Mouse (Mus musculus) neural tube, embryonic 12.5 days (tissue): Measurements from ENCODE around the gene Bicra. TPM values are rescaled to one million over a fixed set of nuclear protein-coding genes. Genes with fewer than 3 reads are reported as not detected.

Experiments used
- ATAC-seq: fragments of 200-750 bp; cut with Nextera tagmentation; 2 replicates; pipeline ENCODE4 v1.8.0; 2017; ENCODE audit warnings: low read depth, mild to moderate bottlenecking, moderate TSS enrichment, moderate library complexity; ENCODE audit not compliant: low FRiP score
- H3K27ac ChIP-seq: fragments of 300-500 bp; sonication (generic); 2 replicates; pipeline ENCODE4 v1.5.1; 2016
- H3K27me3 ChIP-seq: fragments of 300-500 bp; sonication (generic); replicated peaks from 2 replicates; pipeline ENCODE4 v1.6.1; 2016; ENCODE audit warnings: mild to moderate bottlenecking
- H3K36me3 ChIP-seq: fragments of 300-500 bp; sonication (generic); 2 replicates; pipeline ENCODE4 v1.6.1; 2016; ENCODE audit warnings: mild to moderate bottlenecking
- H3K4me1 ChIP-seq: fragments of 300-500 bp; sonication (generic); 2 replicates; pipeline ENCODE4 v1.6.1; 2016
- H3K4me2 ChIP-seq: fragments of 300-500 bp; sonication (generic); replicated peaks from 2 replicates; pipeline ENCODE4 v1.6.1; 2016; ENCODE audit warnings: mild to moderate bottlenecking
- H3K4me3 ChIP-seq: fragments of 300-500 bp; sonication (generic); 2 replicates; pipeline ENCODE4 v1.5.1; 2016
- H3K9ac ChIP-seq: fragments of 300-500 bp; sonication (generic); 2 replicates; pipeline ENCODE4 v1.6.1; 2016; ENCODE audit warnings: mild to moderate bottlenecking
- H3K9me3 ChIP-seq: fragments of 300-500 bp; sonication (generic); 2 replicates; pipeline ENCODE4 v1.6.1; 2016; ENCODE audit warnings: mild to moderate bottlenecking
- WGBS: fragments of 180-500 bp; shearing (Covaris S2); methylation state at CpG from one replicate; pipeline ENCODE4 v1.1.7; 2016; 5-methylcytosine and 5-hydroxymethylcytosine counted together
- polyA plus RNA-seq: library from polyadenylated mRNA; unstranded; fragments of >200 nt; fragmentation: Nextera tagmentation; extraction: Ambion mirVana; gene quantifications from 2 replicates; pipeline ENCODE4 v1.2.1, GENCODE M21; 2016

The Bicra gene
- polyA plus RNA-seq, 1 experiment from 2014 or later = 10.1 TPM

GRCm38 (mm10) chr7:15961239-15961638 is 86.5 kb downstream of the Bicra start:
- Histone ChIP-seq H3K27ac (no peak overlapping the region), H3K4me2 (no peak overlapping the region), H3K9ac (no peak overlapping the region), H3K27me3 (no peaks in the 10 kb centered on the region), H3K4me1 (peaks cover 12% of the 10 kb centered on the region), H3K4me3 (no peak overlapping the region), H3K36me3 (no peaks in the 10 kb centered on the region), H3K9me3 (no peaks in the 10 kb centered on the region)
- 65% methylated on average over 4 of the region's 4 CpGs for WGBS
- ATAC-seq = no peak

GRCm38 (mm10) chr7:15960691-15961090 is 87.0 kb downstream of the Bicra start:
- Histone ChIP-seq H3K4me2 (no peak overlapping the region), H3K9ac (no peak overlapping the region), H3K27ac (no peak overlapping the region), H3K36me3 (no peaks in the 10 kb centered on the region), H3K4me1 (peaks cover 12% of the 10 kb centered on the region), H3K27me3 (no peaks in the 10 kb centered on the region), H3K4me3 (no peak overlapping the region), H3K9me3 (no peaks in the 10 kb centered on the region)
- no peak for ATAC-seq
- 32% methylated on average over 4 of the region's 4 CpGs for WGBS

DNA sequence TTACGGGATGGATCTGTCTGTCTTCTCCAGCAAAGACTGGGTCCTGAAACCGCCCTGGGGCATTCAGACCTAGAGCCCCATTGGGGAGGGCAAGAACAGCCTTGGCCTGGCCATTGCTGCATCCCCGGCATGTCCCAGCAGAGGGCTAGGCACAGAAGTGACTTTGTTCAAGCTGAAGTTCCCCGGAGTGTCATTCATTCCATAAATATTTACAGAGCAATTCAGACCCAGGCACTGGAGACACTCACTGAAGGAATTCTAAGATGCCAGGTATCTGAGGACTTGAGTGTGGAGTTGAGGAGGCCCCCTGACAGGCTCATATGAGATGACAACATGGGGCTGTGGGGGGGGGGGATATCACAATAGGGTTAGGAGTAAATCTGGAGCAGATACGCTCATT is 91.6 kb downstream of the Bicra start:
- Histone ChIP-seq H3K9me3 (no peaks in the 10 kb centered on the region), H3K27me3 (no peaks in the 10 kb centered on the region), H3K36me3 (no peaks in the 10 kb centered on the region), H3K9ac (no peak overlapping the region), H3K4me3 (no peak overlapping the region), H3K27ac (no peak overlapping the region), H3K4me2 (no peak overlapping the region), H3K4me1 (peaks cover 4% of the 10 kb centered on the region; the same call in 1 of the 2 replicates)
- 75% methylated on average over 5 of the region's 5 CpGs for WGBS
- no peak for ATAC-seq

DNA sequence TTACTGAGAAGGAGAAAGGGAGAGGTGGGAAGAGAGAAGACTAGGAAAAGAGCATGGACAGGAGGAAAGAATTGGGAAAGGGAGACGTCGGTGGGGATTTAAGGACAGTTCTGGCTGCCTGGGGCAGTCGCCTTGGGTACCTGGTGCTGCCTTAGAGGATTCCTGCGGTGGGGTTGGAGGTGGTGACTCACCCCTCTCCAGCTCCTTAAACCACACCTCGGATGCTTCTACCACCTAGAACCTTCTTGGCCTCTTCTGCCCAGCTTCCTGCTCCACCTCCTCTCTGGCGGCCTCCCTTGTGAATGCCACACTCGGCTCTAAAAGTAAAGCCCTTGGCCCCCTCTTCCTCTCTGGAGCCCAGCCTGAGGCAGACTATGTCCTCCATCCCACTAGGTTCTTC is 92.2 kb downstream of the Bicra start:
- Histone ChIP-seq H3K4me2 (peak overlapping the region; percentile 53), H3K27ac (no peak overlapping the region), H3K4me1 (no peaks in the 10 kb centered on the region; the same call in 1 of the 2 replicates), H3K36me3 (no peaks in the 10 kb centered on the region), H3K9ac (0 out of 2 replicates have a peak overlapping the region, but pooled peaks have one; percentile 35), H3K9me3 (no peaks in the 10 kb centered on the region), H3K27me3 (no peaks in the 10 kb centered on the region), H3K4me3 (peak overlapping the region; percentile 27)
- no peak for ATAC-seq
- WGBS = 25% methylated on average over 7 of the region's 7 CpGs

GRCm38 (mm10) chr7:15954978-15955443 is 92.7 kb downstream of the Bicra start:
- ATAC-seq = peak; percentile 78; the same call in 1 of the 2 replicates
- peak overlapping the region; percentile 53 for H3K4me2 ChIP-seq
- H3K9me3 ChIP-seq = no peaks in the 10 kb centered on the region
- 5% methylated on average over 21 of the region's 21 CpGs for WGBS
- peak overlapping the region; percentile 27 for H3K4me3 ChIP-seq
- H3K27ac ChIP-seq = no peak overlapping the region
- no peaks in the 10 kb centered on the region for H3K4me1 ChIP-seq
- 0 out of 2 replicates have a peak overlapping the region, but pooled peaks have one; percentile 35 for H3K9ac ChIP-seq
- H3K36me3 ChIP-seq = no peaks in the 10 kb centered on the region
- H3K27me3 ChIP-seq = no peaks in the 10 kb centered on the region

GRCm38 (mm10) chr7:15954436-15954835 is 93.3 kb downstream of the Bicra start:
- Histone ChIP-seq H3K4me3 (no peak overlapping the region), H3K27me3 (no peaks in the 10 kb centered on the region), H3K27ac (no peak overlapping the region), H3K4me2 (no peak overlapping the region), H3K36me3 (no peaks in the 10 kb centered on the region), H3K9me3 (no peaks in the 10 kb centered on the region), H3K4me1 (no peaks in the 10 kb centered on the region), H3K9ac (no peak overlapping the region)
- 93% methylated on average over 7 of the region's 7 CpGs for WGBS
- 0 out of 2 replicates have a peak, but pooled peaks have one; percentile 19 for ATAC-seq

- Histone ChIP-seq H3K27me3 (no peaks in the 10 kb centered on the region), H3K4me2 (no peak overlapping the region), H3K4me1 (0 out of 2 replicates have a peak, but pooled peaks cover 4% of the 10 kb centered on the region), H3K27ac (no peak overlapping the region), H3K4me3 (no peak overlapping the region), H3K9me3 (no peaks in the 10 kb centered on the region), H3K9ac (no peak overlapping the region), H3K36me3 (no peaks in the 10 kb centered on the region)
- WGBS = 89% methylated on average over 13 of the region's 13 CpGs
- ATAC-seq = no peak
Measured at GRCm38 (mm10) chr7:15953307-15954074, 94.2 kb downstream of the Bicra start.

- H3K27ac ChIP-seq = no peak overlapping the region
- no peak for ATAC-seq
- H3K36me3 ChIP-seq = no peaks in the 10 kb centered on the region
- WGBS = 78% methylated on average over 3 of the region's 3 CpGs
- H3K4me2 ChIP-seq = no peak overlapping the region
- H3K9ac ChIP-seq = no peak overlapping the region
- 0 out of 2 replicates have a peak, but pooled peaks cover 4% of the 10 kb centered on the region for H3K4me1 ChIP-seq
- H3K9me3 ChIP-seq = no peaks in the 10 kb centered on the region
- H3K27me3 ChIP-seq = no peaks in the 10 kb centered on the region
- H3K4me3 ChIP-seq = no peak overlapping the region
Measured at GRCm38 (mm10) chr7:15952416-15952815, 95.3 kb downstream of the Bicra start.

GRCm38 (mm10) chr7:15950008-15950407 is 97.7 kb downstream of the Bicra start:
- no peaks in the 10 kb centered on the region for H3K36me3 ChIP-seq
- no peak overlapping the region for H3K4me2 ChIP-seq
- no peaks in the 10 kb centered on the region for H3K9me3 ChIP-seq
- no peak overlapping the region for H3K27ac ChIP-seq
- H3K4me3 ChIP-seq = no peak overlapping the region
- no peaks in the 10 kb centered on the region for H3K27me3 ChIP-seq
- no peak overlapping the region for H3K9ac ChIP-seq
- no peak for ATAC-seq
- 88% methylated on average over 15 of the region's 15 CpGs for WGBS
- peaks cover 6% of the 10 kb centered on the region for H3K4me1 ChIP-seq

DNA sequence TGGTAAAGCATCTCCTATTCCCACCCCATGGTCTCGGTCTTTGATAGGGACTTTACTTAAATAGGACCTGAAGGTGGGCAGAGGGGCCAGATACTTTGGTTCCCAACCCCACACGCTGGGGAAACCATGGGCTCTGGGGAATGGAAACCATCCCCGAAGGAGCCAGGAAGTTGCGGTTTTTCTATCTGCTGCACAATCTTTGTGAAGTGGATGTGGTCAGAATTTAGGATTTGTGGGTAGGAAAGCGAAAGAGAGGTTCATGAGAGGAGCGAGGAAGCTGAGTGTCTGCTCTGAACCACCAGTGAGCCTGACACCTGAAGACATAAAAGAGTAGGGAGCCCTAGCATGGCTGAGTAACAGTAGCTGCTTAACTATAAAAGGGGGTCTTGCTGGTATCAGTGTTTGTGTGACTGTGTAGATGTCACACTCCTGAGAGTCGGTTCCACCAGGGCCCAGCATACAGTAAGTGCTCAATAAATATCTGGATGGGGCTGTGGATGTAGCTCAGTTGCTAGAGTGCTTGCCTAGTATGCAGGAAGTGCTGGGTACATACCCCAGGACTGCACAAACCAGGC is 98.4 kb downstream of the Bicra start:
- H3K4me1 ChIP-seq = peaks cover 13% of the 10 kb centered on the region
- no peak overlapping the region for H3K9ac ChIP-seq
- H3K36me3 ChIP-seq = peaks cover 2% of the 10 kb centered on the region; the same call in 1 of the 2 replicates
- ATAC-seq = no peak
- no peak overlapping the region for H3K27ac ChIP-seq
- no peaks in the 10 kb centered on the region for H3K9me3 ChIP-seq
- no peak overlapping the region for H3K4me3 ChIP-seq
- H3K27me3 ChIP-seq = no peaks in the 10 kb centered on the region
- no peak overlapping the region for H3K4me2 ChIP-seq
- WGBS = 85% methylated on average over 7 of the region's 7 CpGs

DNA sequence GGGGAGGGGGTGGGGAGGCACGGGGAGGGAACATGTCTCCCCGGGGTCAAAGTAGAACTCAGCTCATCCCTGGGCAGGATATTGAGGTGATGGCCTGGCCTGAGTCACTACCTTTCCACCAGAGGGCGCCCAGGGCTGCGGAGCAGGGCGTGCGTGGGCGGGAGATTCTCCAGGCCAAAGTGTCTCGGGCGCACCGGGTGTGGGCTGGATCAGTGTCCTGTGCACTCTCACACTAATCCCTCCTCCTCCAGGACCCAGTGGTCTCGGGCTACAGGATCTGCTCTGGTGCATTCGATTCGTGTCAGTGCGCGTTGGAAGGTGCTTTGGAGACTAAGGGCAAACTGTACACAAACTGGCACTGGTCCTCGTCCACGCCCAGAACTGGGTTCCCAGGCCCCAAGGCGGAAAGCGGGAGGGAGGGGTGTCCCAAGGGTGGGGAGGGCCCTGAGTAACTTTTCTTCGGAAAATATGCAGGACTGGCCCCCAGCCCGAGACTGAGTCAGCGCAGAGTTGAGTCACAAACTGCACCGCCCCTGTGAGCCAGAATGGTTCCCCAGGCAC is 99.3 kb downstream of the Bicra start:
- no peak overlapping the region for H3K27ac ChIP-seq
- H3K4me2 ChIP-seq = peak overlapping the region; percentile 48
- H3K9me3 ChIP-seq = no peaks in the 10 kb centered on the region
- WGBS = 6% methylated on average over 23 of the region's 23 CpGs
- H3K4me3 ChIP-seq = no peak overlapping the region; the same call in 1 of the 2 replicates
- no peaks in the 10 kb centered on the region for H3K27me3 ChIP-seq
- peaks cover 16% of the 10 kb centered on the region for H3K4me1 ChIP-seq
- H3K36me3 ChIP-seq = peaks cover 11% of the 10 kb centered on the region
- peak overlapping the region; percentile 30; the same call in 1 of the 2 replicates for H3K9ac ChIP-seq
- 0 out of 2 replicates have a peak, but pooled peaks have one; percentile 15 for ATAC-seq

GRCm38 (mm10) chr7:15947653-15948260 is 100.0 kb downstream of the Bicra start:
- Histone ChIP-seq H3K4me2 (peak overlapping the region; percentile 48; the same call in 1 of the 2 replicates), H3K27me3 (no peaks in the 10 kb centered on the region), H3K9ac (0 out of 2 replicates have a peak overlapping the region, but pooled peaks have one; percentile 30), H3K4me1 (peaks cover 16% of the 10 kb centered on the region), H3K36me3 (peaks cover 18% of the 10 kb centered on the region), H3K27ac (no peak overlapping the region), H3K9me3 (no peaks in the 10 kb centered on the region), H3K4me3 (no peak overlapping the region)
- 56% methylated on average over 4 of the region's 4 CpGs for WGBS
- ATAC-seq = no peak
